In the genomic region with DNA sequence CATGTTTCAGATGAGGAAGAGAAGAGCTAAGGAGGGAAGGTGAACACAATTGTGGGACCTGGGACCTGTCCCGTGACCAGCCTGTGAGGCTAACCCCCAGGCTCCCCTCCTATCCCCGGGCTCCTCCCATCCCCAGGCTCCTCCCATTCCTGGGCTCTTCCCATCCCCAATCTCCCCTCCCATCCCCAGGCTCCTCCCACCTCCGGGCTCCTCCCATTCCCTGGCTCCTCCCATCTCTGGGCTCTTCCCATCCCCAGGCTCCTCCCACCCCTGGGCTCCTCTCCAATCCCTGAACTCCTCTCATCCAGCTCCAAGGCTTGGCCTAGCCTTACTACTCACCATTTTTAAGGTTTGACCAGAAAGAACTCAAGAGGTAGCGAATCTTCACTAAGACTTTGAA, we compare ENCODE assay signal across 23 mouse cellular contexts. TPM values are rescaled to one million over a fixed set of nuclear protein-coding genes. Genes with fewer than 3 reads are reported as not detected.
DNase-seq lines count a peak whose midpoint lies in the region; ATAC-seq lines count a peak whose summit lies in the region.
"Had no signal": no experiment of that assay in that cellular context is flagged by ENCODE, and none has a peak within 500 bp of the region (broad histone marks: within the 10 kb centered on the region; RNA-seq: fewer than 3 reads in every experiment).

No protein-coding gene starts in this region.

- H3K4me2 ChIP-seq in embryonic facial prominence, embryonic 15.5 days (replicated peaks): no peak overlapping the region
- no peak overlapping the region for H3K4me2 ChIP-seq in midbrain, embryonic 11.5 days
- H3K4me2 ChIP-seq in neural tube, embryonic 15.5 days: no peak overlapping the region
- H3K4me2 ChIP-seq: heart, embryonic 15.5 days; hindbrain, embryonic 15.5 days; stomach, embryonic 15.5 days had no signal

- H3K4me3 ChIP-seq in embryonic facial prominence, embryonic 15.5 days (replicated peaks): no peak overlapping the region
- no peak overlapping the region for H3K4me3 ChIP-seq in embryonic facial prominence, embryonic 10.5 days
- no peak overlapping the region for H3K4me3 ChIP-seq in midbrain, embryonic 11.5 days (ENCODE audit: low read depth, low read length)
- H3K4me3 ChIP-seq in midbrain, embryonic 10.5 days: no peak overlapping the region
- no peak overlapping the region for H3K4me3 ChIP-seq in neural tube, embryonic 15.5 days (replicated peaks)
- H3K4me3 ChIP-seq: heart, embryonic 15.5 days; hindbrain, embryonic 15.5 days; stomach, embryonic 15.5 days had no signal

- H3K4me1 ChIP-seq in embryonic facial prominence, embryonic 15.5 days: no peaks in the 10 kb centered on the region
- peaks cover 4% of the 10 kb centered on the region for H3K4me1 ChIP-seq in embryonic facial prominence, embryonic 10.5 days
- no peaks in the 10 kb centered on the region for H3K4me1 ChIP-seq in midbrain, embryonic 11.5 days (ENCODE audit: control insufficient read depth, insufficient read depth, low read length)
- peaks cover 5% of the 10 kb centered on the region for H3K4me1 ChIP-seq in midbrain, embryonic 10.5 days
- H3K4me1 ChIP-seq in neural tube, embryonic 15.5 days: 0 out of 2 replicates have a peak, but pooled peaks cover 3% of the 10 kb centered on the region
- H3K4me1 ChIP-seq: heart, embryonic 15.5 days; stomach, embryonic 15.5 days had no signal

- no peak overlapping the region for H3K27ac ChIP-seq in embryonic facial prominence, embryonic 15.5 days (replicated peaks)
- no peak overlapping the region for H3K27ac ChIP-seq in embryonic facial prominence, embryonic 10.5 days (replicated peaks)
- no peak overlapping the region for H3K27ac ChIP-seq in midbrain, embryonic 11.5 days (ENCODE audit: low read depth, low read length)
- no peak overlapping the region for H3K27ac ChIP-seq in midbrain, embryonic 10.5 days (replicated peaks)
- H3K27ac ChIP-seq in neural tube, embryonic 15.5 days (replicated peaks): no peak overlapping the region
- H3K27ac ChIP-seq: heart, embryonic 15.5 days; hindbrain, embryonic 15.5 days; stomach, embryonic 15.5 days had no signal

- no peaks in the 10 kb centered on the region for H3K36me3 ChIP-seq in embryonic facial prominence, embryonic 15.5 days
- H3K36me3 ChIP-seq in embryonic facial prominence, embryonic 10.5 days (replicated peaks): no peaks in the 10 kb centered on the region
- no peaks in the 10 kb centered on the region for H3K36me3 ChIP-seq in midbrain, embryonic 11.5 days (ENCODE audit: control insufficient read depth, insufficient read depth, low read length)
- no peaks in the 10 kb centered on the region for H3K36me3 ChIP-seq in midbrain, embryonic 10.5 days
- H3K36me3 ChIP-seq in neural tube, embryonic 15.5 days: no peaks in the 10 kb centered on the region
- H3K36me3 ChIP-seq: heart, embryonic 15.5 days; hindbrain, embryonic 15.5 days; stomach, embryonic 15.5 days had no signal

- peaks cover 6% of the 10 kb centered on the region for H3K27me3 ChIP-seq in embryonic facial prominence, embryonic 15.5 days
- peaks cover 35% of the 10 kb centered on the region for H3K27me3 ChIP-seq in embryonic facial prominence, embryonic 10.5 days (replicated peaks; ENCODE audit: low read depth, poor library complexity, severe bottlenecking)
- peaks cover 5% of the 10 kb centered on the region; the same call in 1 of the 2 replicates for H3K27me3 ChIP-seq in midbrain, embryonic 11.5 days (ENCODE audit: control insufficient read depth, insufficient read depth, low read length)
- peaks cover 67% of the 10 kb centered on the region for H3K27me3 ChIP-seq in midbrain, embryonic 10.5 days (ENCODE audit: low read depth, poor library complexity, severe bottlenecking)
- no peaks in the 10 kb centered on the region; the same call in 1 of the 2 replicates for H3K27me3 ChIP-seq in neural tube, embryonic 15.5 days (replicated peaks)
- H3K27me3 ChIP-seq: hindbrain, embryonic 15.5 days had no signal

- WGBS in embryonic facial prominence, embryonic 15.5 days: 75% methylated on average over 4 of the region's 4 CpGs
- WGBS in embryonic facial prominence, embryonic 10.5 days: 73% methylated on average over 4 of the region's 4 CpGs
- WGBS in midbrain, embryonic 11.5 days: 69% methylated on average over 4 of the region's 4 CpGs
- WGBS in midbrain, embryonic 10.5 days: 64% methylated on average over 4 of the region's 4 CpGs
- WGBS in neural tube, embryonic 15.5 days: 64% methylated on average over 4 of the region's 4 CpGs

- ATAC-seq in embryonic facial prominence, embryonic 15.5 days (ENCODE audit: insufficient number of reproducible peaks, low FRiP score, low TSS enrichment, low read depth): peak; percentile 15; the same call in 1 of the 2 replicates
- no peak for ATAC-seq in midbrain, embryonic 11.5 days (ENCODE audit: low FRiP score)
- ATAC-seq in neural tube, embryonic 15.5 days (ENCODE audit: low FRiP score): no peak
- ATAC-seq: intestine, embryonic 16.5 days; midbrain, embryonic 16.5 days had no signal

- no peaks in the 10 kb centered on the region for H3K9me3 ChIP-seq in embryonic facial prominence, embryonic 15.5 days (replicated peaks)
- H3K9me3 ChIP-seq in embryonic facial prominence, embryonic 10.5 days: no peaks in the 10 kb centered on the region
- H3K9me3 ChIP-seq in midbrain, embryonic 11.5 days (ENCODE audit: control insufficient read depth, low read length): no peaks in the 10 kb centered on the region
- peaks cover 5% of the 10 kb centered on the region; the same call in 1 of the 2 replicates for H3K9me3 ChIP-seq in midbrain, embryonic 10.5 days (replicated peaks)
- no peaks in the 10 kb centered on the region for H3K9me3 ChIP-seq in neural tube, embryonic 15.5 days (replicated peaks)
- H3K9me3 ChIP-seq: heart, embryonic 15.5 days; hindbrain, embryonic 15.5 days; stomach, embryonic 15.5 days had no signal

- H3K9ac ChIP-seq in embryonic facial prominence, embryonic 15.5 days: no peak overlapping the region
- H3K9ac ChIP-seq in midbrain, embryonic 11.5 days (ENCODE audit: low read length): no peak overlapping the region
- no peak overlapping the region for H3K9ac ChIP-seq in neural tube, embryonic 15.5 days (replicated peaks)
- H3K9ac ChIP-seq: heart, embryonic 15.5 days; hindbrain, embryonic 15.5 days; stomach, embryonic 15.5 days had no signal

- no peak for DNase-seq in embryonic facial prominence, embryonic 10.5 days (ENCODE audit: low spot score)
- peak; percentile 49 for DNase-seq in midbrain, embryonic 11.5 days (ENCODE audit: low spot score, missing footprints)
- no peak for DNase-seq in midbrain, embryonic 10.5 days (ENCODE audit: low spot score)
- DNase-seq in ZHBTc4 (ENCODE audit: low read depth, low spot score): peak; percentile 82
- no peak for DNase-seq in heart, adult 8-10 months (ENCODE audit: low spot score)
- no peak for DNase-seq in layer of hippocampus, postnatal 36 days
- DNase-seq: adrenal gland, postnatal 25 days; cerebellum, adult 11 months; cerebellum, postnatal 25 days; embryo, embryonic 11 days; heart, adult 18-20 months; heart, postnatal 4 days; lung, adult 18-20 months had no signal

RNA-seq across cellular contexts. Expression of a gene that starts 23.0 kb away (rescaled TPM):
- polyA plus RNA-seq in embryonic facial prominence, embryonic 15.5 days (2015; fragmentation: Nextera tagmentation; extraction: Ambion mirVana): 0.32 and 0.45 TPM in 2 replicates
- polyA plus RNA-seq in embryonic facial prominence, embryonic 10.5 days (2016; fragmentation: Nextera tagmentation; extraction: Ambion mirVana): 0.16 and 0.35 TPM in 2 replicates
- polyA plus RNA-seq in midbrain, embryonic 11.5 days (2014; fragmentation: Nextera tagmentation; extraction: Ambion mirVana): 0.04 and 0.14 TPM in 2 replicates
- 0.10 and 0.24 TPM in 2 replicates for polyA plus RNA-seq in midbrain, embryonic 10.5 days (2016; fragmentation: Nextera tagmentation; extraction: Ambion mirVana)
- not detected for total RNA-seq in heart, adult 8-10 months (2022)
- polyA plus RNA-seq in neural tube, embryonic 15.5 days (2015; fragmentation: Nextera tagmentation; extraction: Ambion mirVana): 2.0 and 2.2 TPM in 2 replicates
- 1 to 10 TPM; 2.5 to 3.3 TPM for total RNA-seq in layer of hippocampus, postnatal 36 days (2021)
- total RNA-seq: adrenal gland, postnatal 25 days; heart, adult 18-20 months; megakaryocyte, adult 5-6 weeks; neutrophil, adult 5-6 weeks had no signal
- polyA plus RNA-seq: C2C12 had no signal

RNA-seq across cellular contexts. Expression of a gene that starts 58.3 kb away (rescaled TPM):
- polyA plus RNA-seq in embryonic facial prominence, embryonic 15.5 days (2015; fragmentation: Nextera tagmentation; extraction: Ambion mirVana): 28.5 and 29.6 TPM in 2 replicates
- polyA plus RNA-seq in embryonic facial prominence, embryonic 10.5 days (2016; fragmentation: Nextera tagmentation; extraction: Ambion mirVana): 34.6 and 35.1 TPM in 2 replicates
- 42.1 and 45.9 TPM in 2 replicates for polyA plus RNA-seq in midbrain, embryonic 11.5 days (2014; fragmentation: Nextera tagmentation; extraction: Ambion mirVana)
- 39.7 and 41.2 TPM in 2 replicates for polyA plus RNA-seq in midbrain, embryonic 10.5 days (2016; fragmentation: Nextera tagmentation; extraction: Ambion mirVana)
- total RNA-seq in heart, adult 8-10 months (2022): 10 to 100 TPM; 12.3 to 18.7 (median 17.3) TPM
- polyA plus RNA-seq in neural tube, embryonic 15.5 days (2015; fragmentation: Nextera tagmentation; extraction: Ambion mirVana): 36.7 and 37.0 TPM in 2 replicates
- total RNA-seq in layer of hippocampus, postnatal 36 days (2021): 10 to 100 TPM; 20.1 to 21.9 TPM

Comparison
In these comparisons a context has a peak if more than half of its experiments do, and no peak if none do; other contexts are left out.
1. DNase-seq: peak in midbrain, embryonic 11.5 days (single experiment) and ZHBTc4 (single experiment); none in embryonic facial prominence, embryonic 10.5 days (single experiment), midbrain, embryonic 10.5 days (single experiment), heart, adult 8-10 months (single experiment) and layer of hippocampus, postnatal 36 days (0 of 2).